Mouse (Mus musculus): ENCODE measurements around the gene Ano6.

DNA sequence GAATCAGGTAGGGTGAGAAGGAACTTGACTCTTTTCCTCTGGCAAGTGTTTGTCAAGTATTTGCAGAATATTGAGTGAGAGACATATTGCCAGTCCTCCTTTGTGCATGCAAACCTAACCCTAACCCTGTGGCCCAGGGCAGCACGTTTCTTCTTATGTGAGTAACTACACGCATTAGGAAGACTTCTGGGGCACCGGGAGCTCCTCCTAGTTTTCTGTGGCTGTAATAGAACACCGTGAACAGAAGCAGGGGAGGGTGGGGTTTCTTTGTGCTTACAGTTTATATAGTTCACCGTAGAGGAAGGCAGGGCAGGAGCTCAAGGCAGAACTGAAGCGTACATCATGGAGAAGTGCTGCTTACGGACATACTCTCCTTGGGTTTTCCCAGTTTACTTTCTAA, 65.3 kb downstream of the Ano6 start:
- TF ChIP-seq UBTF (IDR thresholded peaks at IDR 0.05; ENCODE audit: low read depth, low read length) (no peak), ETS1 (conservative IDR thresholded peaks at IDR 0.05; ENCODE audit: low read depth, low read length) (no peak), TCF12 (IDR thresholded peaks at IDR 0.05; ENCODE audit: low read depth, low read length) (no peak), CTCF (conservative IDR thresholded peaks at IDR 0.05 in 1 of 2, IDR thresholded peaks at IDR 0.05 in 1 of 2; ENCODE audit: low read depth in 2 of 2, low read length in 2 of 2) (no peak), SIN3A (IDR thresholded peaks at IDR 0.05; ENCODE audit: low read length) (no peak), POLR2AphosphoS2 (IDR thresholded peaks at IDR 0.05; ENCODE audit: low read depth, low read length) (no peak)

All from CH12.LX (cell line).